Mouse (Mus musculus): ENCODE measurements around the gene Dgkh. TPM values are rescaled to one million over a fixed set of nuclear protein-coding genes. Genes with fewer than 3 reads are reported as not detected.

Gene Dgkh
- polyA plus RNA-seq, 1 experiment from 2014 or later = 4.0 TPM

GRCm38 (mm10) chr14:78690387-78690786 is 42.2 kb downstream of the Dgkh start:
- no peaks in the 10 kb centered on the region for H3K36me3 ChIP-seq (replicated peaks; ENCODE audit: control insufficient read depth, insufficient read depth)
- no peaks in the 10 kb centered on the region for H3K27me3 ChIP-seq (ENCODE audit: control insufficient read depth, insufficient read depth, low read length)
- H3K9ac ChIP-seq = no peak overlapping the region
- no peak overlapping the region for H3K27ac ChIP-seq
- H3K4me3 ChIP-seq (replicated peaks; ENCODE audit: low read length) = no peak overlapping the region
- WGBS = 68% methylated on average over 4 of the region's 4 CpGs
- H3K9me3 ChIP-seq (ENCODE audit: control insufficient read depth, low read length) = no peaks in the 10 kb centered on the region
- no peak overlapping the region for H3K4me2 ChIP-seq (replicated peaks)
- H3K4me1 ChIP-seq (replicated peaks; ENCODE audit: control insufficient read depth, insufficient read depth, low read length) = no peaks in the 10 kb centered on the region
- ATAC-seq (ENCODE audit: low FRiP score) = no peak
- no peak for DNase-seq (ENCODE audit: low spot score)

- no peaks in the 10 kb centered on the region for H3K9me3 ChIP-seq (ENCODE audit: control insufficient read depth, low read length)
- H3K27me3 ChIP-seq (ENCODE audit: control insufficient read depth, insufficient read depth, low read length) = no peaks in the 10 kb centered on the region
- no peak overlapping the region for H3K4me2 ChIP-seq (replicated peaks)
- 95% methylated on average over 9 of the region's 9 CpGs for WGBS
- DNase-seq (ENCODE audit: low spot score) (no peak), ATAC-seq (ENCODE audit: low FRiP score) (no peak)
- H3K36me3 ChIP-seq (replicated peaks; ENCODE audit: control insufficient read depth, insufficient read depth) = no peaks in the 10 kb centered on the region
- H3K4me1 ChIP-seq (replicated peaks; ENCODE audit: control insufficient read depth, insufficient read depth, low read length) = no peaks in the 10 kb centered on the region
- H3K4me3 ChIP-seq (replicated peaks; ENCODE audit: low read length) = no peak overlapping the region
- H3K9ac ChIP-seq = no peak overlapping the region
- H3K27ac ChIP-seq = no peak overlapping the region
Observed at GRCm38 (mm10) chr14:78689950-78690349, 42.6 kb downstream of the Dgkh start.

GRCm38 (mm10) chr14:78687716-78688115 is 44.9 kb downstream of the Dgkh start:
- H3K9me3 ChIP-seq (ENCODE audit: control insufficient read depth, low read length) = no peaks in the 10 kb centered on the region
- H3K4me3 ChIP-seq (replicated peaks; ENCODE audit: low read length) = no peak overlapping the region
- H3K27me3 ChIP-seq (ENCODE audit: control insufficient read depth, insufficient read depth, low read length) = no peaks in the 10 kb centered on the region
- H3K4me2 ChIP-seq (replicated peaks) = no peak overlapping the region
- no peaks in the 10 kb centered on the region for H3K36me3 ChIP-seq (replicated peaks; ENCODE audit: control insufficient read depth, insufficient read depth)
- no peak overlapping the region for H3K27ac ChIP-seq
- no peak for DNase-seq (ENCODE audit: low spot score)
- 75% methylated on average over 4 of the region's 4 CpGs for WGBS
- H3K9ac ChIP-seq = no peak overlapping the region
- no peaks in the 10 kb centered on the region for H3K4me1 ChIP-seq (replicated peaks; ENCODE audit: control insufficient read depth, insufficient read depth, low read length)
- ATAC-seq (ENCODE audit: low FRiP score) = no peak

GRCm38 (mm10) chr14:78686701-78687100 is 45.9 kb downstream of the Dgkh start:
- no peak for ATAC-seq (ENCODE audit: low FRiP score)

GRCm38 (mm10) chr14:78684171-78684570 is 48.4 kb downstream of the Dgkh start:
- Histone ChIP-seq H3K4me3 (replicated peaks; ENCODE audit: low read length) (no peak overlapping the region), H3K9me3 (ENCODE audit: control insufficient read depth, low read length) (no peaks in the 10 kb centered on the region), H3K4me2 (replicated peaks) (no peak overlapping the region), H3K36me3 (replicated peaks; ENCODE audit: control insufficient read depth, insufficient read depth) (no peaks in the 10 kb centered on the region), H3K27ac (no peak overlapping the region), H3K9ac (no peak overlapping the region), H3K4me1 (replicated peaks; ENCODE audit: control insufficient read depth, insufficient read depth, low read length) (no peaks in the 10 kb centered on the region), H3K27me3 (ENCODE audit: control insufficient read depth, insufficient read depth, low read length) (no peaks in the 10 kb centered on the region)
- ATAC-seq (ENCODE audit: low FRiP score) (no peak), DNase-seq (ENCODE audit: low spot score) (no peak)
- 83% methylated on average over 4 of the region's 4 CpGs for WGBS

More at GRCm38 (mm10) chr14:78686701-78687100, 45.9 kb downstream of the Dgkh start:
- no peak overlapping the region for H3K4me3 ChIP-seq (replicated peaks; ENCODE audit: low read length)
- no peak overlapping the region for H3K9ac ChIP-seq
- no peak overlapping the region for H3K4me2 ChIP-seq (replicated peaks)
- H3K9me3 ChIP-seq (ENCODE audit: control insufficient read depth, low read length) = no peaks in the 10 kb centered on the region
- H3K36me3 ChIP-seq (replicated peaks; ENCODE audit: control insufficient read depth, insufficient read depth) = no peaks in the 10 kb centered on the region
- no peaks in the 10 kb centered on the region for H3K4me1 ChIP-seq (replicated peaks; ENCODE audit: control insufficient read depth, insufficient read depth, low read length)
- no peak overlapping the region for H3K27ac ChIP-seq
- H3K27me3 ChIP-seq (ENCODE audit: control insufficient read depth, insufficient read depth, low read length) = no peaks in the 10 kb centered on the region
- 93% methylated on average over 6 of the region's 6 CpGs for WGBS
- no peak for DNase-seq (ENCODE audit: low spot score)

- DNase-seq (ENCODE audit: low spot score) = no peak
- H3K27me3 ChIP-seq (ENCODE audit: control insufficient read depth, insufficient read depth, low read length) = no peaks in the 10 kb centered on the region
- H3K9me3 ChIP-seq (ENCODE audit: control insufficient read depth, low read length) = no peaks in the 10 kb centered on the region
- no peak overlapping the region for H3K27ac ChIP-seq
- H3K4me2 ChIP-seq (replicated peaks) = no peak overlapping the region
- H3K4me1 ChIP-seq (replicated peaks; ENCODE audit: control insufficient read depth, insufficient read depth, low read length) = peaks cover 7% of the 10 kb centered on the region; the same call in 1 of the 2 replicates
- H3K36me3 ChIP-seq (replicated peaks; ENCODE audit: control insufficient read depth, insufficient read depth) = no peaks in the 10 kb centered on the region
- WGBS = 84% methylated on average over 3 of the region's 3 CpGs
- ATAC-seq (ENCODE audit: low FRiP score) = no peak
- H3K4me3 ChIP-seq (replicated peaks; ENCODE audit: low read length) = no peak overlapping the region
- no peak overlapping the region for H3K9ac ChIP-seq
Observed at GRCm38 (mm10) chr14:78678981-78679380, 53.6 kb downstream of the Dgkh start.

- Histone ChIP-seq H3K4me1 (replicated peaks; ENCODE audit: control insufficient read depth, insufficient read depth, low read length) (peaks cover 7% of the 10 kb centered on the region; the same call in 1 of the 2 replicates), H3K4me3 (replicated peaks; ENCODE audit: low read length) (no peak overlapping the region), H3K27me3 (ENCODE audit: control insufficient read depth, insufficient read depth, low read length) (no peaks in the 10 kb centered on the region), H3K9ac (no peak overlapping the region; the same call in 1 of the 2 replicates), H3K36me3 (replicated peaks; ENCODE audit: control insufficient read depth, insufficient read depth) (no peaks in the 10 kb centered on the region), H3K4me2 (replicated peaks) (peak overlapping the region; percentile 15; the same call in 1 of the 2 replicates), H3K27ac (no peak overlapping the region), H3K9me3 (ENCODE audit: control insufficient read depth, low read length) (no peaks in the 10 kb centered on the region)
- ATAC-seq (ENCODE audit: low FRiP score) = 0 out of 2 replicates have a peak, but pooled peaks have one; percentile 53
- 26% methylated on average over 7 of the region's 7 CpGs for WGBS
- DNase-seq (ENCODE audit: low spot score) = peak; percentile 47
Observed at GRCm38 (mm10) chr14:78677852-78678588, 54.6 kb downstream of the Dgkh start.

GRCm38 (mm10) chr14:78676457-78676856 is 56.1 kb downstream of the Dgkh start:
- H3K4me3 ChIP-seq (replicated peaks; ENCODE audit: low read length) = no peak overlapping the region
- no peak overlapping the region for H3K27ac ChIP-seq
- no peaks in the 10 kb centered on the region for H3K9me3 ChIP-seq (ENCODE audit: control insufficient read depth, low read length)
- no peak overlapping the region for H3K4me2 ChIP-seq (replicated peaks)
- no peak for DNase-seq (ENCODE audit: low spot score)
- no peaks in the 10 kb centered on the region for H3K36me3 ChIP-seq (replicated peaks; ENCODE audit: control insufficient read depth, insufficient read depth)
- H3K27me3 ChIP-seq (ENCODE audit: control insufficient read depth, insufficient read depth, low read length) = no peaks in the 10 kb centered on the region
- 63% methylated on average over 6 of the region's 6 CpGs for WGBS
- no peak overlapping the region for H3K9ac ChIP-seq
- no peak for ATAC-seq (ENCODE audit: low FRiP score)
- H3K4me1 ChIP-seq (replicated peaks; ENCODE audit: control insufficient read depth, insufficient read depth, low read length) = peaks cover 7% of the 10 kb centered on the region; the same call in 1 of the 2 replicates

- H3K4me1 ChIP-seq (replicated peaks; ENCODE audit: control insufficient read depth, insufficient read depth, low read length) = peaks cover 7% of the 10 kb centered on the region; the same call in 1 of the 2 replicates
- ATAC-seq (ENCODE audit: low FRiP score) (no peak), DNase-seq (ENCODE audit: low spot score) (no peak)
- H3K4me3 ChIP-seq (replicated peaks; ENCODE audit: low read length) = no peak overlapping the region
- H3K9ac ChIP-seq = no peak overlapping the region
- H3K27ac ChIP-seq = no peak overlapping the region
- H3K27me3 ChIP-seq (ENCODE audit: control insufficient read depth, insufficient read depth, low read length) = no peaks in the 10 kb centered on the region
- H3K4me2 ChIP-seq (replicated peaks) = no peak overlapping the region
- WGBS = 86% methylated on average over 9 of the region's 9 CpGs
- no peaks in the 10 kb centered on the region for H3K36me3 ChIP-seq (replicated peaks; ENCODE audit: control insufficient read depth, insufficient read depth)
- H3K9me3 ChIP-seq (ENCODE audit: control insufficient read depth, low read length) = no peaks in the 10 kb centered on the region
Observed at GRCm38 (mm10) chr14:78674606-78675005, 58.0 kb downstream of the Dgkh start.

Data from hindbrain, embryonic 14.5 days (tissue).